Mouse (Mus musculus) c-Kit-positive CD71-positive TER-119-negative erythroid progenitor cells, embryonic 14.5 days (primary cell): ENCODE results near the gene Dpt.
"Not testable (repeated sequence)": the region's sequence is repeated elsewhere in the genome, so short reads cannot be mapped to it uniquely, and the experiment has no call there.

Source experiments
- DNase-seq: peaks from one replicate; pipeline ENCODE4 v3.0.0-alpha.2; 2013; ENCODE audit warnings: low read depth

Gene Dpt

DNA sequence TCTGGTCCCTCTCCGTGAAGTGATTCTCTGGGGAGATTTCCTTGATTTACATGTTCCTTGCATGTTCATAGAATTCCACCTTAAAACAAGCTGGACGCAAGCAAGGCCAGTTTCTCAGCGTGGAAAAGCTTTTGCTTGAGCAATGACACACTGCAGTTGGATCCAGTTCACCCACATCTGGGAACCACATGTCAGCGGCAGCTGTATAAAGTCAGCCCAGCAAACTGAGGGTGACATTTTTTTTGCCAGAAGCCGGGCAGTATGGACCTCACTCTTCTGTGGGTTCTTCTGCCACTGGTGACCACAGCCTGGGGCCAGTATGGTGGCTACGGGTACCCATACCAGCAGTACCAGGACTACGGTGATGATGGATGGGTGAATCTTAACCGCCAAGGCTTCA is at the start of gene Dpt:
Dpt (plus strand) TSS at position 174 of the 400 bp plus-strand sequence.
- no peak for DNase-seq

DNA sequence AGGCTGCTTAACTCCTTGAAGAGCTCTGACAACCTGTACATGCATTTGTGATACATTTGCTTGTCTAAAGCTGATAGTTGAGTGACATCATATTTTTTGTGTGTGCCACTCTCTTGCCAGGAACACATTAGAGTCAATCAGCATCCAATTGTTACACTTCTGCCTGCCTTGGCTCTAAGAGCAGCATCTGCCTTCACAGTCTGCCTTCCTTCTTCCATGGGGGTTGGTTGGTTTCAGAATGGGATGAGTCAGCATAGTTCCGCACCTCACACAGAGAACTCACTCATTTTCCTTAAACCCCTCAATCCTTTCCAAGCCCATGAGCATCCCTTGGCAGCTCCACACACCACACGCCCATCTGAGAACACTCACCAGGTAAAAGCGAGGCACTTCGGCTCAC is 42.7 kb upstream of the Dpt start:
- no peak for DNase-seq

DNA sequence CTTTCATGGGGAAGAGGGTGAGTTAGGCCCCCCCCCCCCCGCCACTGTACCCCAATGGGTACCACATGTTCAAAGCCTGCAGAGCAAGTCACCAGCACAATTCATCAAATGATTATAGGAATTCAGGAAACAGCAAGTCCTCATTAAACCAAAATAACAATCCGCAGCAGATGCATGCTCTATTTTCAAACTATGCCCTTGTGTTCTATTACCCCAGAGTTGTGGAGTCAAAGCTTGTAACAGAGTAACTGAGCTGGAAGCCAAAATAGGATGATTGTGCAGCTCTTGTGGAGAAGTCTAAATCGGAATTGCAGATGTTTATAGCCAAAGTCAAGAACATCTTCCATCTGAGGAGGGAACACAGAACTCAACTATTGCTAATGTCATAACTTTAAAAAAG is 40.8 kb upstream of the Dpt start:
- no peak for DNase-seq

DNA sequence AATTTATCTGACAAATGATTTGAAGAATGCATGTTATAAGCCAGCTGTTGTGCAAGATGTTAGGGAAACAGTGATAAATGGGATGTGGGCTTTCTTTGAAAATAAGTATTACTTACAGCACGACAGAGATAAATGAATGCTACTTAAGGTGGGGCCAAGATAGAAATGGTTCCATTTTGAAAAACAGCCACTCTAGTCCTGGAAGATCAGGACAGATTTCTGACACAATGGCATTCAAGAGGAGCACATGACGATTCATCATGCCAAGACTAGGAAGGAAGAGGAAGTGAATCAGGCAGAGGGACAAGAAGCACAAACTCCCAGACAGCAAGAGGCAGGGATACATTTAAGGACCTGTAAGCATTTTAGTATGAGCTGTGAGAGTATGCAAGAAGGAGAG is 39.5 kb upstream of the Dpt start:
- DNase-seq: no peak

GRCm38 (mm10) chr1:164758401-164758800 is 38.0 kb upstream of the Dpt start:
- no peak for DNase-seq

GRCm38 (mm10) chr1:164762276-164762675 is 34.2 kb upstream of the Dpt start:
- DNase-seq: no peak

DNA sequence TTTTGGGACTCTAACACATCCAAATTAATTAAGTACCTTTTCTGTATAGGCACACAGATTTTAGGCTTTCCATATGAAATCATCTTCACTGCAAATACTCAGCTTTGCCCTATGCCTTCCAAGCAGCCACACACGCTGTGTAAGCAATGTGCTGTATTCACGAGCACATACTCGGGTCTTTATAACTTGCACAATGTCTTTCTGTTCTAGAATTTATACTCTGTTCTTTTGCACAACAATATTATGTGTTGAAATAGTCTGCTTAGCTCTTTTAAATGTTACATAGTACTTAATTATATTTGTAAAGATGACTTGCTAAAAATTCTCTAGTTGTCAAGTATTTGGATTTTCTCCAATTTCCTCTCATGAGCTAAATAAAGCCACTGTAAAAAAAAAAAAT is 29.8 kb upstream of the Dpt start:
- DNase-seq: no peak

GRCm38 (mm10) chr1:164770611-164771010 is 25.8 kb upstream of the Dpt start:
- DNase-seq: no peak

GRCm38 (mm10) chr1:164780851-164781510 is 15.5 kb upstream of the Dpt start:
- DNase-seq: no peak

GRCm38 (mm10) chr1:164786165-164786564 is 10.3 kb upstream of the Dpt start:
- no peak for DNase-seq

- DNase-seq: no peak
These were observed 8.7 kb upstream of the Dpt start for GRCm38 (mm10) chr1:164787771-164788170.

GRCm38 (mm10) chr1:164788292-164788691 is 8.2 kb upstream of the Dpt start:
- no peak for DNase-seq

- not testable (repeated sequence) for DNase-seq
These were observed 6.1 kb upstream of the Dpt start for GRCm38 (mm10) chr1:164790296-164790695.

- DNase-seq: no peak
These were observed 3.4 kb upstream of the Dpt start for GRCm38 (mm10) chr1:164793049-164793448.

DNA sequence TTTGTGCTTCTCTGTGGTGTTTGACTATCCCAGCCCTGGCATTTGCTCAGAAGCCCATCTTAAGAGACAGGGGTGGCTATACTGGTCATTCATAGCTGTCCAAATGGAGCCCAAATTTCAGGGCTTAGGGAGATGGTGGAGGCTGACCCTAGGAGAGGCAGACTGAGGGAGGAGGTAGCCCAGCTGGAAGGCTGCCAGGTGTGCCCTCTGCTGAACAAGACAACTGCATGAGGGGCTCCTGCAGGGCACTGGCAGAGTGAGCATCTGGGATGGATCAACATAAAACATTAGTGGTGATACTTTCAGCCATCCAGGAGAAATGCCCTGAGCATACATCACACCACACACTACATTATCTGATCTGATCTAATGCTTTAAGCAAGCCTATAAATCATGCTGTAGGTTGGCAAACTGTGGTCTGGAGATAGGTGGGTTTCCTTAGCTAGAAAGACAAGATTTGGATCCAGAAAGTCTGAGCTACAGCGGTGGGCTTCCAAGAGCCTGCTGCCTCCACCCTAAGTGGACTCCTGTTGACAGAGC is 1.4 kb downstream of the Dpt start:
- no peak for DNase-seq

GRCm38 (mm10) chr1:164798471-164798922 is 2.1 kb downstream of the Dpt start:
- no peak for DNase-seq

GRCm38 (mm10) chr1:164799161-164799560 is 2.7 kb downstream of the Dpt start:
- no peak for DNase-seq

DNA sequence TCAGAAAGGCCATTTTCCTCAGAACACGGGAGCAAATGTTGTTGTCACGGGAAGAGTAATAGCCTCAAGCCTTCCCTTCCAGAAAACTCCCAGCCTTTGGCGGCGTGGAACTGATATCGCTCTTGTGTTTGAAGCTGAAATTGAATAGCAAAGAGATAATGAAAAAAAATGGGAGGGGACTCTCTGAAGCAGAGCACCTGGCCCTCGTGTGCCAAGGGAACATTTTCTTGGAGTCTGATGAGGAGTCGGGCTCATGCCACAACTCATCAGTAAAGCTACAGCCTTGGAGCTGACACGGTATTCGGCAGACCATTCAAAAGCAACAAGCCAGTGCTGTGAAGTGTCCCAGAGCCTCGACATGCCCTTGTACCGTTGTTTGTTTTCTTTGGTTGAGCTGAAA is 7.8 kb downstream of the Dpt start:
- DNase-seq: no peak

- no peak for DNase-seq
These were observed 8.4 kb downstream of the Dpt start for GRCm38 (mm10) chr1:164804751-164805435.

DNA sequence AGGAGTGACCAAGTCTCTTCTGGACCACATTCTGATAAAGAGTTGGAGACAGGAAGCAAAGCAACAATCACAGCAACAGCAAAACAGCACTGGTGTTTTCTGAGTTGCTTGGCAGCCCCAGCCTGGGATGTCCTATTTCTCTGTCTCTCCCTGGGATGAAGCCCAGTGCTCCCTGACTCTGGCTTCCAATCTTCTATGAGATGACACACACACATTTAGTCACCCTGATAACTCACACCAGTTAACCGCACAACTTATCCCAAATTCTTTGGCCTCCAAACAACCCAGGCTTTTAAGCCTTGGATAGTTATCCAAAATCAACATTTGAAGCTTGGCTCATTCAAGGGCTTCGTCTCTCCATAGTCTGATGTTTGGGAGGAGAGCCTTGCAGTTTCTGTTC is 12.9 kb downstream of the Dpt start:
- DNase-seq: no peak

- no peak for DNase-seq
These were observed 14.9 kb downstream of the Dpt start for GRCm38 (mm10) chr1:164811296-164811695.

GRCm38 (mm10) chr1:164814243-164814642 is 17.8 kb downstream of the Dpt start:
- DNase-seq: no peak

GRCm38 (mm10) chr1:164815330-164815729 is 18.9 kb downstream of the Dpt start:
- DNase-seq: no peak

GRCm38 (mm10) chr1:164817331-164817730 is 20.9 kb downstream of the Dpt start:
- DNase-seq: no peak
